Mouse (Mus musculus) thymus, adult 2 months (tissue): ENCODE measurements around the gene Havcr2. TPM values are rescaled to one million over a fixed set of nuclear protein-coding genes. Genes with fewer than 3 reads are reported as not detected.

Experiments used
- DNase-seq: peaks from one replicate; pipeline ENCODE4 v3.0.0; 2021
- H3K27ac ChIP-seq: fragments of 200-500 bp; 2 replicates; pipeline ENCODE4 v1.5.1; 2012; ENCODE audit warnings: low read length, control low read depth; ENCODE audit not compliant: control insufficient read depth, insufficient read depth
- H3K27me3 ChIP-seq: fragments of 200-500 bp; 2 replicates; pipeline ENCODE4 v1.6.1; 2012; ENCODE audit warnings: mild to moderate bottlenecking, low read length, moderate library complexity, mixed read lengths; ENCODE audit not compliant: control insufficient read depth, insufficient read depth
- H3K36me3 ChIP-seq: fragments of 200-500 bp; 2 replicates; pipeline ENCODE4 v1.6.1; 2012; ENCODE audit warnings: mild to moderate bottlenecking, low read length, moderate library complexity; ENCODE audit not compliant: control insufficient read depth, insufficient read depth
- H3K4me1 ChIP-seq: fragments of 200-500 bp; replicated peaks from 2 replicates; pipeline ENCODE4 v1.6.1; 2012; ENCODE audit warnings: low read length; ENCODE audit not compliant: control insufficient read depth, insufficient read depth
- H3K4me3 ChIP-seq: fragments of 200-500 bp; 2 replicates; pipeline ENCODE4 v1.5.1; 2012; ENCODE audit warnings: mild to moderate bottlenecking, low read length, control low read depth, moderate library complexity; ENCODE audit not compliant: control insufficient read depth, insufficient read depth
- CTCF ChIP-seq: fragments of 200-500 bp; IDR thresholded peaks from 2 replicates; pipeline ENCODE4 v1.5.1; 2012; ENCODE audit warnings: mild to moderate bottlenecking, control low read depth, low read length, moderate library complexity, borderline replicate concordance; ENCODE audit not compliant: control insufficient read depth, poor library complexity, insufficient read depth; ENCODE audit errors: extremely low read depth
- POLR2A ChIP-seq: fragments of 200-500 bp; IDR thresholded peaks from 2 replicates; pipeline ENCODE4 v1.6.1; 2012; ENCODE audit warnings: mild to moderate bottlenecking, low read length, control low read depth, moderate library complexity; ENCODE audit not compliant: control insufficient read depth, poor library complexity, insufficient read depth; ENCODE audit errors: extremely low read depth
- WGBS: fragments of 180-500 bp; shearing (Covaris S2); methylation state at CpG from one replicate; pipeline ENCODE4 v1.1.7; 2018; 5-methylcytosine and 5-hydroxymethylcytosine counted together
- polyA plus RNA-seq: library from polyadenylated mRNA; depleted of rRNA; stranded (reverse); fragments of >200 nt; gene quantifications from 2 replicates; pipeline ENCODE4 v1.2.3, GENCODE M21; 2012; rRNA removed

The Havcr2 gene
- polyA plus RNA-seq = 1.8 TPM in 2 replicates

GRCm38 (mm10) chr11:46454453-46455045, at the start of gene Havcr2:
TSS of gene Havcr2 (plus strand) at chr11:46454935.
- DNase-seq = no peak
- no peak within 1 kb of the TSS for H3K27ac ChIP-seq
- H3K4me3 ChIP-seq = no peak within 1 kb of the TSS
- no peaks in the 10 kb centered on the region for H3K36me3 ChIP-seq
- peaks cover 2% of the 10 kb centered on the region for H3K4me1 ChIP-seq
- H3K27me3 ChIP-seq = no peaks in the 10 kb centered on the region
- 52% methylated on average over 6 of the region's 6 CpGs for WGBS
- no peak for TF ChIP-seq CTCF
- TF ChIP-seq POLR2A = no peak

GRCm38 (mm10) chr11:46404986-46405385, 49.7 kb upstream of the Havcr2 start:
- Histone ChIP-seq H3K4me3 (no peak overlapping the region), H3K36me3 (no peaks in the 10 kb centered on the region), H3K27me3 (no peaks in the 10 kb centered on the region), H3K4me1 (peaks cover 35% of the 10 kb centered on the region), H3K27ac (peak overlapping the region; percentile 77)
- TF ChIP-seq POLR2A = no peak
- no peak for TF ChIP-seq CTCF
- peak; percentile 61 for DNase-seq
- WGBS = 31% methylated on average over 16 of the region's 16 CpGs

- WGBS = 93% methylated on average over 10 of the region's 10 CpGs
- H3K27me3 ChIP-seq = no peaks in the 10 kb centered on the region
- no peak overlapping the region for H3K4me3 ChIP-seq
- TF ChIP-seq CTCF = no peak
- peaks cover 34% of the 10 kb centered on the region for H3K4me1 ChIP-seq
- no peak overlapping the region for H3K27ac ChIP-seq
- H3K36me3 ChIP-seq = no peaks in the 10 kb centered on the region
- DNase-seq = no peak
Observed at GRCm38 (mm10) chr11:46406721-46407120, 48.0 kb upstream of the Havcr2 start.

- DNase-seq = no peak
- TF ChIP-seq POLR2A (no peak), CTCF (no peak)
- peaks cover 17% of the 10 kb centered on the region for H3K4me1 ChIP-seq
- H3K27ac ChIP-seq = no peak overlapping the region
- 92% methylated on average over 2 of the region's 2 CpGs for WGBS
- H3K36me3 ChIP-seq = no peaks in the 10 kb centered on the region
- H3K4me3 ChIP-seq = no peak overlapping the region
- no peaks in the 10 kb centered on the region for H3K27me3 ChIP-seq
Observed at GRCm38 (mm10) chr11:46410018-46410563, 44.6 kb upstream of the Havcr2 start.

- Histone ChIP-seq H3K4me3 (no peak overlapping the region), H3K27ac (no peak overlapping the region), H3K4me1 (peaks cover 3% of the 10 kb centered on the region; the same call in 1 of the 2 replicates), H3K36me3 (no peaks in the 10 kb centered on the region), H3K27me3 (no peaks in the 10 kb centered on the region)
- DNase-seq = no peak
- WGBS = 94% methylated on average over 1 of the region's 1 CpGs
- TF ChIP-seq POLR2A (no peak), CTCF (no peak)
Observed at GRCm38 (mm10) chr11:46418438-46418837, 36.3 kb upstream of the Havcr2 start.

GRCm38 (mm10) chr11:46418860-46419259, 35.9 kb upstream of the Havcr2 start:
- 93% methylated on average over 5 of the region's 5 CpGs for WGBS
- H3K4me1 ChIP-seq = peaks cover 3% of the 10 kb centered on the region; the same call in 1 of the 2 replicates
- H3K36me3 ChIP-seq = no peaks in the 10 kb centered on the region
- no peak overlapping the region for H3K4me3 ChIP-seq
- no peak overlapping the region for H3K27ac ChIP-seq
- H3K27me3 ChIP-seq = no peaks in the 10 kb centered on the region
- DNase-seq = no peak
- TF ChIP-seq POLR2A = no peak
- TF ChIP-seq CTCF = no peak
